Mouse (Mus musculus): Measurements from ENCODE around the gene Dnah2. TPM values are rescaled to one million over a fixed set of nuclear protein-coding genes. Genes with fewer than 3 reads are reported as not detected.
A peak's percentile ranks its signal among the peaks of the same experiment; 100 is the strongest.

Gene Dnah2
- total and polyA plus RNA-seq, 3 experiments, result 0.04 to 0.07 TPM; not detected in 1

DNA sequence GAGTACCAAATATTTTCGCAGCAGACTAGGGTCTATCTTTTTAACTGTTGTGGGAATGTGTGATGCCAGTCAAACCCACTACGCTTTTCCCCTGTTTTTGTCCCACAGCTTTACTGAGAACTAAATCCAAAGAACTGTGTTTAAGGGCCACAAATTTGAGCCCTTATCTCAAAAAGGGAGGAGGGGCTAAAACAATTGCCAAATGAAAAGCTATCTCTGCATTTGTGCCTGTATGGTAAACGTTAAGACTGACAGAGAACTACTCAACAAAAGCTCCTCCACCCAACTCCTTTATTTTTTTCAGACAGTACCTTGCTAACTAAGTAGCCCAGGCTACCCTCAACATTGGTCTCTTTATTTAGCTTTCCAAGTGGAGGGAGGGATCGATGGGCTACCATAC is 43.9 kb upstream of the Dnah2 start:
- H3K27me3 ChIP-seq (ENCODE audit: control insufficient read depth in 1 of 2, insufficient read depth in 2 of 2, low read length in 2 of 2), result no peaks in the 10 kb centered on the region
- H3K79me2 ChIP-seq (ENCODE audit: control insufficient read depth, insufficient read depth, low read length, poor library complexity), result no peaks in the 10 kb centered on the region
- DNase-seq (ENCODE audit: low read depth, low spot score), result peak; percentile 78
- H3K4me3 ChIP-seq (ENCODE audit: control insufficient read depth in 1 of 2, insufficient read depth in 1 of 2, low read depth in 2 of 2, low read length in 2 of 2), result no peak overlapping the region
- H3K36me3 ChIP-seq (ENCODE audit: control insufficient read depth in 1 of 2, insufficient read depth in 2 of 2, low read length in 2 of 2), result peaks cover 14 to 50% of the 10 kb centered on the region in 2 experiments
- H3K27ac ChIP-seq (ENCODE audit: control insufficient read depth, low read depth, low read length), result peak overlapping the region; percentile 53
- H3K9me3 ChIP-seq (replicated peaks; ENCODE audit: insufficient read depth, low read length), result no peaks in the 10 kb centered on the region
- peaks cover 17 to 40% of the 10 kb centered on the region in 2 experiments for H3K4me1 ChIP-seq (ENCODE audit: control insufficient read depth in 1 of 2, insufficient read depth in 2 of 2, low read length in 2 of 2)
- H3K9ac ChIP-seq (ENCODE audit: control insufficient read depth, low read depth, low read length, poor library complexity, severe bottlenecking), result no peak overlapping the region
- TF ChIP-seq RCOR1 (IDR thresholded peaks at IDR 0.05; ENCODE audit: low read depth, low read length) (no peak), ZKSCAN1 (IDR thresholded peaks at IDR 0.05; ENCODE audit: low read depth, low read length) (no peak), USF1 (IDR thresholded peaks at IDR 0.05; ENCODE audit: low read depth, low read length) (no peak), GABPA (IDR thresholded peaks at IDR 0.05; ENCODE audit: low read depth, low read length) (no peak), ZMIZ1 (IDR thresholded peaks at IDR 0.05; ENCODE audit: low read depth, low read length) (no peak), MEF2A (IDR thresholded peaks at IDR 0.05; ENCODE audit: extremely low read depth, insufficient replicate concordance, low read depth, low read length, poor library complexity, severe bottlenecking) (no peak), NRF1 (IDR thresholded peaks at IDR 0.05; ENCODE audit: insufficient read depth, low read depth, low read length, poor library complexity, severe bottlenecking) (no peak), MAZ (IDR thresholded peaks at IDR 0.05; ENCODE audit: low read depth, low read length) (no peak; the same call in 1 of the 2 replicates), TAL1 (IDR thresholded peaks at IDR 0.05; ENCODE audit: low read length) (no peak), POLR2AphosphoS5 (IDR thresholded peaks at IDR 0.05; ENCODE audit: borderline replicate concordance, low read depth, low read length) (no peak), MXI1 (IDR thresholded peaks at IDR 0.05; ENCODE audit: low read depth, low read length) (peak; percentile 26; the same call in 1 of the 2 replicates), CTCF (IDR thresholded peaks at IDR 0.05 in 2 of 3, conservative IDR thresholded peaks at IDR 0.05 in 1 of 3; ENCODE audit: control insufficient read depth in 1 of 3, insufficient read depth in 1 of 3, low read depth in 2 of 3, low read length in 3 of 3, poor library complexity in 1 of 3, severe bottlenecking in 1 of 3) (no peak), USF2 (IDR thresholded peaks at IDR 0.05; ENCODE audit: borderline replicate concordance in 1 of 2, insufficient read depth in 1 of 2, low read depth in 1 of 2, low read length in 2 of 2) (no peak), CHD2 (IDR thresholded peaks at IDR 0.05; ENCODE audit: low read length) (no peak), CHD1 (IDR thresholded peaks at IDR 0.05; ENCODE audit: low read depth, low read length) (no peak), MYB (IDR thresholded peaks at IDR 0.05; ENCODE audit: low read depth, low read length) (no peak), ZC3H11A (IDR thresholded peaks at IDR 0.05; ENCODE audit: low read depth, low read length) (no peak), JUND (IDR thresholded peaks at IDR 0.05; ENCODE audit: low read depth, low read length) (no peak), RAD21 (IDR thresholded peaks at IDR 0.05; ENCODE audit: low read depth, low read length) (no peak), POLR2A (IDR thresholded peaks at IDR 0.05; ENCODE audit: control insufficient read depth in 1 of 2, insufficient read depth in 1 of 2, low read depth in 1 of 2, low read length in 2 of 2, poor library complexity in 1 of 2) (0 out of 4 replicates have a peak, but pooled peaks of 1 of the 2 experiments have one; percentile 19), MYC (IDR thresholded peaks at IDR 0.05; ENCODE audit: low read depth, low read length) (0 out of 2 replicates have a peak, but pooled peaks have one; percentile 12), MAX (IDR thresholded peaks at IDR 0.05; ENCODE audit: low read length) (no peak; the same call in 1 of the 2 replicates), SMC3 (IDR thresholded peaks at IDR 0.05; ENCODE audit: low read depth, low read length) (no peak), KAT2A (conservative IDR thresholded peaks at IDR 0.05; ENCODE audit: low read depth, low read length) (no peak), TCF12 (IDR thresholded peaks at IDR 0.05; ENCODE audit: low read depth, low read length) (no peak), SIN3A (IDR thresholded peaks at IDR 0.05; ENCODE audit: low read length) (peak; percentile 44; the same call in 1 of the 2 replicates), E2F4 (IDR thresholded peaks at IDR 0.05; ENCODE audit: borderline replicate concordance, low read depth, low read length) (no peak), ELF1 (IDR thresholded peaks at IDR 0.05; ENCODE audit: low read depth, low read length) (no peak), BHLHE40 (IDR thresholded peaks at IDR 0.05; ENCODE audit: borderline replicate concordance, low read depth, low read length) (0 out of 2 replicates have a peak, but pooled peaks have one; percentile 14), MAFK (IDR thresholded peaks at IDR 0.05; ENCODE audit: borderline replicate concordance, low read depth, low read length) (no peak), POLR2AphosphoS2 (IDR thresholded peaks at IDR 0.05; ENCODE audit: low read length) (no peak), HCFC1 (IDR thresholded peaks at IDR 0.05; ENCODE audit: low read depth, low read length) (0 out of 2 replicates have a peak, but pooled peaks have one; percentile 37), EP300 (IDR thresholded peaks at IDR 0.05; ENCODE audit: low read depth in 1 of 2, low read length in 2 of 2) (peak; percentile 42 to 64; a peak in 3 of 4 replicates), UBTF (IDR thresholded peaks at IDR 0.05; ENCODE audit: borderline replicate concordance, insufficient read depth, low read depth, low read length) (no peak), GATA1 (IDR thresholded peaks at IDR 0.05; ENCODE audit: low read depth, low read length) (peak; percentile 82), ZNF384 (IDR thresholded peaks at IDR 0.05; ENCODE audit: low read depth, low read length) (peak; percentile 65), NELFE (IDR thresholded peaks at IDR 0.05; ENCODE audit: low read depth, low read length) (no peak)

Data from MEL (cell line).